Mouse (Mus musculus) CD4-positive naive resting alpha-beta T cell, adult 76 days (primary cell): ENCODE measurements around the gene Armcx4. TPM values are rescaled to one million over a fixed set of nuclear protein-coding genes. Genes with fewer than 3 reads are reported as not detected.

Source experiments
- total RNA-seq: library from RNA; stranded (reverse); gene quantifications from one replicate; pipeline ENCODE4 v1.2.4, GENCODE M21; 2023

The Armcx4 gene
- 5.7 TPM for total RNA-seq

DNA sequence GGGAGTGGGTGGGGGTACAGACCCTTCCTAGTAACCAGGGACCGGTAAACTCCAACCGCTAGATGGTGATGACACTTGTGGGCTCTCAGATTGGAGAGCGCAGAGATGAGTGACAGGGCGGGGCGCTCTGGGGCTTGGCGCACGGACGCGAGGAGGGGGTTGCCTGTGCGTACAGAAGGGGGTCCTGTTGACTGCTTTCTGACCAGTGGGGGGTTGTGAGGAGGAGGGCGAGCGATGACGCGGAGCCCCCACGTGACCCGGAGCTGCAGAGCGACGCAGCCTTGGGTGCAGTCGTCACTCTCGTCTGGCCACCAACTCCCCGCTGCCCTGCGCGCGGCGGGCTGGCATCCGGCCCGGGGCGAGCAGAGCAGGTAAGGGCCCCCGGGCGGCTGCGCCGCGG is at the start of gene Armcx4:
Gene Armcx4 (plus strand): TSS at position 253 of the 400 bp plus-strand sequence.

DNA sequence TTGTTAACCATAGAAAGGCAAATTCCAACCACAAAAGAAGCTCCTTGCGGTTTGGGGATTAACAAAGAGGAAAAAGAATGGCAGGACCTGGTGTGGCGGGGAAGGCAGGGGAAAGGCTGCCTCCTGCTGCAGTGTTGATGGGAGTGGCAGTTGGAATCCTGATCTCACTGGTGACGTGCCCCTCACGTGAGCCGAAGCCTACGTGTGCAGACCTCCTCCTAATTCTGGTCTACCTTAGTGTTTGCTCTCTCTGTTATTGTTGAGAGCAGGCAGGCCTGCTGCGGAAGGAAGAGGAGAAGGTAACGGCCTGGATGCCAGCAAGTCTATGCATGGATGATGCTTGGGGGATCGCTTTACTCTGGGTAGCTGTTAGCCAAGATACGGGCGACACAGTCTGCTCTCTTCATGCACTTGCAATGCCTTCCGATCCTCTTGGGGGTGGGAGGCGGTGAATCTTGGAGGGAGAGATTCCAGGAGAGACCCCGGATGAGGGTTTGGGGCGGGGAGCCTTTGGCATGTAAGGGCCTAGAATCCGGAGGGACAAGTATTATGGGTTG is 31.5 kb downstream of the Armcx4 start, which contains the start of gene Armcx1:
Gene Armcx1 (plus strand): TSS at position 212 of the 557 bp plus-strand sequence.

Other genes starting within 250 kb of the Armcx4 start
- not detected for gene Taf7l, start 210.0 kb upstream of the Armcx4 start, total RNA-seq
- gene Timm8a1, start 144.7 kb upstream of the Armcx4 start, total RNA-seq: 11.3 TPM
- 9.3 TPM for gene Btk, start 102.9 kb upstream of the Armcx4 start, total RNA-seq
- gene Rpl36a, start 100.9 kb upstream of the Armcx4 start, total RNA-seq: 638 TPM
- 24.0 TPM for gene Gla, start 85.4 kb upstream of the Armcx4 start, total RNA-seq
- gene Hnrnph2, start 85.3 kb upstream of the Armcx4 start, total RNA-seq: 137 TPM
- 5.2 TPM for gene Armcx1, start 31.4 kb downstream of the Armcx4 start, total RNA-seq
- gene Armcx6, start 64.9 kb downstream of the Armcx4 start, total RNA-seq: 2.7 TPM
- 9.4 TPM for gene Armcx3, start 70.1 kb downstream of the Armcx4 start, total RNA-seq
- 20.5 TPM for gene Armcx2, start 122.7 kb downstream of the Armcx4 start, total RNA-seq